Mouse (Mus musculus) gastrocnemius, postnatal 4 days (tissue): ENCODE results near the gene Hipk2. TPM values are rescaled to one million over a fixed set of nuclear protein-coding genes. Genes with fewer than 3 reads are reported as not detected.
A peak's percentile ranks its signal among the peaks of the same experiment; 100 is the strongest.

ENCODE experiments used
- DNase-seq, 2 experiments: peaks; one replicate each; pipeline ENCODE4 v3.0.0; 2021 to 2022; ENCODE audit warnings: low spot score in 2 of 2, mixed read lengths in 2 of 2
- total RNA-seq, 2 experiments: library from RNA; stranded (reverse); gene quantifications; 2 replicates each; pipeline ENCODE4 v1.2.3; 2021

The Hipk2 gene
- total RNA-seq, 2 experiments from 2014 or later, result 37.0 to 37.7 TPM

- no peak for DNase-seq
Measured at GRCm38 (mm10) chr6:38759186-38759585, 116.8 kb downstream of the Hipk2 start.

DNA sequence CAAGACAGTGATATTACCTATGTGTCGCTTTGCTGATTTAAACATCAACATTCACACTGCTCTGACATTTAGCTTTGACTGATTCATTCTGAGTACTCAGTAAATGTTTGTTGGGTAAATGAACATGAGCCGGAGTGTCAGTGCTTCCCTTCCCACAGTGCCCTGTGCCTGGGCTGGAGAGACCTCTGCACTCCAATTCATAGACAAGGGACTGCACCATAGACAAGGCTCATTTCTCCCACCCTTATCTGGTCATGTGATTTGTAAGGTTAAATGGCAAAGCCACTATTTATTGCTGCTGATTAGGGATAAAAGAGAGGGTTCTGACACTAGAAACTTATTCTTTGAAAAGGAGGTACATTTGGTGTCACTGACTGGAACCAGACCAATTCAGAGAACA is 118.4 kb downstream of the Hipk2 start:
- DNase-seq, result no peak

GRCm38 (mm10) chr6:38756968-38757367 is 119.0 kb downstream of the Hipk2 start:
- no peak for DNase-seq

DNA sequence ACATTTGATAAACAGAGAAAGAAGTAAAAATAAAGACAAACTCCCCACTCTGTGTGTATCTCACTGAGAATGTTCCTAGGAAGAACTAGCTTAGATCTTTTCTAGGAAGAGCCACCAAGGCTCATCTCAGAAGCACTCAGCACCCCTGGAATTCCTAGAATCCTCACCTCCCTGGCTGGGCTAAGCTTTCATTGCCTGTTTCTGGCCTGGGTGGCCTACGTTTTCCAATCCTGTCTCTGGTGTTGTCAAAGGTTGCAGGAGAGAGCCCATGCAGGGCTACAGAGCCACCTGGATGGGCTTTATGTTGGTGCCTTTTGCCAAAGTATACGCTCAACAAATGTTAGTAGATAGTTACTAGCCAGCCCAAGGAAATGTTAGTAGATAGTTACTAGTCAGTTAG is 120.0 kb downstream of the Hipk2 start:
- no peak for DNase-seq

GRCm38 (mm10) chr6:38755188-38755587 is 120.8 kb downstream of the Hipk2 start:
- no peak for DNase-seq

DNA sequence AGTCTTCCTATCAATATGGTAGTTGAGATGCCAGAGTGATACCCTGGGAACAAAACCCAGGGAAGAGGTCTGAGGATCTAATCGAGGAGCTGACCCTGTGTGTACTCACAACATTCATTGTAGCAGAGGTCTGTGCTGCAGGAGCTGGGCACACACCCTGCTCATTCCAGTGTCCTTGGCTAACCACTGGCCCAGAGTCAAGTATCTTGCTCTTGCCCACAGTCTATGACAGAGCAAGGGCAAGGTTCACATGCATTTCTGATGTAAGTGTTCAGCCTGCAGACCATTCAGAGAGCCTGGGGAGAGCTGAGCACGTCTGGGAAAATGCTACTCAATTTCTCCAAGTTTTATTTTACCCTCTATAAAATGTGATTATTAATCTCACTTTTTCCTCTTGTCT is 122.2 kb downstream of the Hipk2 start:
- DNase-seq, result no peak

DNA sequence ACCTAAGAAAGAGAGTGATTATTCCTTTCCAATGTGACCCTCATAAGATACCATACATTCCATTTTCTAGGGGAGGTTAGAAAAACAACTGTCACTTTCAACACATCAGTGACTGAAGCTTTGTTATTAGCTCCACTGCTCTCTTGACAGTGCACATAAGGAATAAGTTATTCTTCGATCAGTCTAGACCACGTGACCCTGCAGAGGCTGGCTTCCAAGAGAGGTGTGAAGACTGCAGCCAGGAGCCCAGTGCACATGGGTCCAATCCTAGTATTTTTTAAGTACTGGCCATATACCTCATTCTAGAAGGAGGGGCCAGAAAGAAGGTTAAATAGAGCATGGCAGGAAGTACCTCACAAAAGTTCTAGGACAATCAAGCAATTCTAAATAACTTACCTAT is 122.9 kb downstream of the Hipk2 start:
- no peak for DNase-seq

GRCm38 (mm10) chr6:38752495-38752894 is 123.5 kb downstream of the Hipk2 start:
- no peak for DNase-seq

GRCm38 (mm10) chr6:38748037-38748436 is 127.9 kb downstream of the Hipk2 start:
- no peak for DNase-seq

- DNase-seq, result no peak
Measured at GRCm38 (mm10) chr6:38743351-38743750, 132.6 kb downstream of the Hipk2 start.

GRCm38 (mm10) chr6:38742441-38742840 is 133.5 kb downstream of the Hipk2 start:
- DNase-seq, result no peak

DNA sequence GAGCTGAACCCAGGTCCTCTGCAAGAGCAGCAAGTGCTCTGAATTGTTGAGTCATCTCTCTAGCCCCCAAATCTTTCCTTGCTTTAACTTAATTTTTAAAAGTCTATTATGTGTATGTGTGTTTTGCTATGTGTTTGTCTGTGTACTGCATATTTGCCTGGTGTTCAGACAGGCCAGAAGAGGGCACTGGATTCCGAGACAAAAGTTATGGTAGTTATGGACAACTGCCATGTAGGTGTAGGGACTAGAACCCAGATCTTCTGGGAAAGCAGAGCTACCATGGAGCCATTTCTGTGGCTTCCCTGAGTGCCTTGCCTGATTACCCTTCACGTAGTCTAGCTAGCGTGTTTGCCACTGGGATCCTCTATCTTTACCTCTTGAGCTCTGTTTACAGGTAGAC is 134.9 kb downstream of the Hipk2 start:
- no peak for DNase-seq

GRCm38 (mm10) chr6:38739266-38739665 is 136.7 kb downstream of the Hipk2 start:
- DNase-seq, result no peak

DNA sequence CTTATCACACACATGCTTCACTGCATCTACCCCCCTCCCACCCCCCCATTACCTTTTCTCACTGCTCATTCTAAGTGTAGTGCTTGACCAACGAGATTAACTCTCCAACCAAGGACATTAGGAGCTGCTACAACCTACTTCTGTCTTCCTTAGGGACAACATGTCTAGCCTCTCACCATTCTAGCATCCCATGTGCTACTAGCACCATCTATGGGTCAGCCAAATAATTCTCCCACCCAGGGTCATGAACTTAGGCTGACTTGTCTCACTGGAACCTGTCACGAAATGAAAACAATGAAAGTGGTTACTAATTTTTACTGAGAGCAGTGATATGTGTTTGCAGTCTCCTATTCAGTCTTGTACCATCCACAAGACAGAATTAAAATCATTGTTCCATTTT is 138.2 kb downstream of the Hipk2 start:
- no peak for DNase-seq

- peak; percentile 53 to 79 for DNase-seq
Measured at GRCm38 (mm10) chr6:38736240-38736639, 139.7 kb downstream of the Hipk2 start.

- no peak for DNase-seq
Measured at GRCm38 (mm10) chr6:38732681-38733080, 143.3 kb downstream of the Hipk2 start.

DNA sequence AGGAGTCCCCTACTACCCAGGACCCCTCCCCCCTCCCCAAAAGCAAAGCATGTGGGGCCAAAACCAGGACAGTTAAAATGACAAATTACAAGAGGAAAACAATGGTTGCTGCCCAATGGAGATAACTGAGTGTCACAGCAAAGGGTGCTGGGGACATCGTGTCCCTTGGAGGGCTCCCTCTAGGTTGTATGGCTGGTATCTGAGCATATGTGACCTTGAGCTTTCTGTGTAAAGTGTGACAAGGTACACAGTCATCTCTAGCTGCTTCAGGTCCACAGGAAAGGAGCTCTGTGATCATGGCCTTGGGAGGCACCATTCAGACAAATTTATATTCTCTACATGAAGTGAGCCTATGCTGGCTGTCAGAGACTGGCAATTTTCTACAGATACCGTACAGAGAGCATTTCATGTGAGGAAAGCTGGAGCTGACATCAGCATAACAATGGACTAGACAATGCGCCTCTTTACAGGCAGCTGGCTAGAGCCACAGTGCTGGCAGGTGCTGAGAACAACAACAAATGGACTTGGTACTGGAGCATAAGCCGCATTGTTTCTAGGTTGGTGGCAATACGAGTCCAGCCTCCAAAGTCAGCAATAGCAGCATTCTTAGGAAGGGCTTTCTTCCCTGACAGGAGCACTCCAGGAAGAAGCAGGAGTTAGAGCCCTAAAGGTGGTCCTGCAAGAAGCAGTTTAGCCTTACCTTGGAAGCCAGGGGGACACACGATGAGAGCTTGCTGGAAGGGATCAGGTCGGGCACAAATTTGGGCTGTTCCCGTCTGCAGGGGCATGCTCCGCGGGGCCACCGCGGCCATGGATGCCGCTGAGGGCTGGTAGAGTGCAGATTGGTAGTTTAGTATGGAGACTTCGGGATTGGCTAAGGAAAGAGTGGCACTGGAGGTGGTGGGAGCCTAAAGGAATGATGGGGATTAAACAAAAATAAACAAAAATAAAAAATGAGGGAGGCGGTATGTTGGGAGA is 145.5 kb downstream of the Hipk2 start:
- no peak for DNase-seq

DNA sequence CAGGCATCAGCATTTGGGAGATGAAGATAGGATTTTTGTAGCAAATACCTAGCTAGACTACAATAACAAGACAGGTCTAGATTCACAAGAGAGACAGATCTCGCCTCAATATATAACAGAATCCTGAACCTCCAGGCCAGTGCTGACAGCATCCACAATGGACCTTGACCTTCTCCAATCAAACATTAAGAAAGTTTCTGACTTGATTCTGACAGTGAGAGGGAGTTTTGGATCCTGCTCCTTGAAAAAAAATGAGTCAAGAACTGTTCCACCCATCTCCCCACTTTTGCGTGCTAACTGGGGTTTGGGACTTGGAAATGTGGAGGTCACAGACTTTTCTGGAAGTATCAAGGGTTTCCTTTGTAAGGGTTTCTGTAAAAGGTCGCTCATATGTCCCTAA is 150.4 kb downstream of the Hipk2 start:
- DNase-seq, result no peak

GRCm38 (mm10) chr6:38721361-38721760 is 154.6 kb downstream of the Hipk2 start:
- no peak for DNase-seq

DNA sequence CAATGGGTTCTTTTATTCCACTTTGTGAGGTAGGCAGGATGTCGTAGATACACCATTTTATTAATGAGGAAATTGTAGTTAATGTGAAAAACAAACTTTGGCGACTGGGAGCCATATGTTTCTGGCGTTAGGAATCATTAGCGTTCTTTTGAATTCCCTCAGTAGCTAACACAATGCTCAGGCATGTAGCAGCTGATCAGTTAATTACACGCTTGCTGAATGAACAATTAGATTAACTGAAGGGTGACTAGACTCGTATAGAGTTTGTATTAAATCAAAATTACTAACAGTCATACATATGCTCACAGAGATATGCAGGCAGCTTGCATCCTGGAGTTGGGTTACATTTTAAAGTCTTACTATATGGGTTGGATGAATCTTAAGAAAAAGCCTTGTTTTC is 156.7 kb downstream of the Hipk2 start:
- no peak for DNase-seq

DNA sequence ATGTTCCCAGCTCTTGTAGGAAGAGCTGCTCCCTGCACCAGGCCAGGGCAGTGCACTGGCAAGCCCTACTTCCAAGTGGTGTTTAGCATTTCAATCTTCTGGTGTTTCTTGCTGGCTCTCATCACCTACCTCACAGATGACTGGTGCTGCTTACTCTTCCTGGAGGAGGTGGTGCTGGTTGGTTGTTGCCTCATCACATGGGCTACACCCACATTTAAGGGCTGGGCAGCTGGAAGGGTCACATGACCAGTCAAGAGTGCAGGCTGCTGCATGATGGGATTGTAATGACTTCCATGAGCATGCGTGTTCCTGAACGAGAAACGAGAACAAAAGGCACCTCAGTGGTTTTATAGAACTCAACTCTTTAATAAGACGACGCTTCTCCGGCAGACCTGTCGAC is 157.3 kb downstream of the Hipk2 start:
- no peak for DNase-seq

- DNase-seq, result no peak
Measured at GRCm38 (mm10) chr6:38715881-38716280, 160.1 kb downstream of the Hipk2 start.
